Mouse (Mus musculus) thymus, adult 18-20 months (tissue): ENCODE results near the gene D630039A03Rik.
"Not testable (repeated sequence)": the region's sequence is repeated elsewhere in the genome, so short reads cannot be mapped to it uniquely, and the experiment has no call there.

Source experiments
- DNase-seq, 2 experiments: peaks; one replicate each; pipeline ENCODE4 v3.0.0; 2022; ENCODE audit warnings: mixed read lengths in 2 of 2

Gene D630039A03Rik

GRCm38 (mm10) chr4:57924556-57925071 is 8.5 kb upstream of the D630039A03Rik start:
- no peak for DNase-seq

- no peak for DNase-seq
Observed at GRCm38 (mm10) chr4:57922171-57922570, 6.1 kb upstream of the D630039A03Rik start.

DNA sequence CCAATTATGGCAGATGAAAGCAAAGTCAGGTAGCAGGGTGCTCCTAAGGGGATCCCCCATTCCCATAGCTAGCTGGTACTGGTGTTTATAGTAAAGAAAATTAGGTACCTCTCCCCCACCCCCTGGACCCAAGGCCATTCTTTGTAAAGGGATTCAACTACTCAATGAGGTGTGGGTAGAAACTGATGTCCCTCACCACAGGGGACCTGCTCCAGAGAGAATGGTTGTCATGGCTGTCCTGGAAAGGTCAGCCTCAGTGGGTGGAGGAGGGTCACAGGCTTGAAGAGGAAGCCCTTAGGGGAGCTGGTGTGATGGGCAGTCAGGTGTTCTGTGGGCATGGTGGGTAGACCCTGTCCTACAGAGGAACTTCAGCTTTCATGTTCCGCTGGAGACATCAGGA is 4.4 kb upstream of the D630039A03Rik start:
- DNase-seq, result no peak

DNA sequence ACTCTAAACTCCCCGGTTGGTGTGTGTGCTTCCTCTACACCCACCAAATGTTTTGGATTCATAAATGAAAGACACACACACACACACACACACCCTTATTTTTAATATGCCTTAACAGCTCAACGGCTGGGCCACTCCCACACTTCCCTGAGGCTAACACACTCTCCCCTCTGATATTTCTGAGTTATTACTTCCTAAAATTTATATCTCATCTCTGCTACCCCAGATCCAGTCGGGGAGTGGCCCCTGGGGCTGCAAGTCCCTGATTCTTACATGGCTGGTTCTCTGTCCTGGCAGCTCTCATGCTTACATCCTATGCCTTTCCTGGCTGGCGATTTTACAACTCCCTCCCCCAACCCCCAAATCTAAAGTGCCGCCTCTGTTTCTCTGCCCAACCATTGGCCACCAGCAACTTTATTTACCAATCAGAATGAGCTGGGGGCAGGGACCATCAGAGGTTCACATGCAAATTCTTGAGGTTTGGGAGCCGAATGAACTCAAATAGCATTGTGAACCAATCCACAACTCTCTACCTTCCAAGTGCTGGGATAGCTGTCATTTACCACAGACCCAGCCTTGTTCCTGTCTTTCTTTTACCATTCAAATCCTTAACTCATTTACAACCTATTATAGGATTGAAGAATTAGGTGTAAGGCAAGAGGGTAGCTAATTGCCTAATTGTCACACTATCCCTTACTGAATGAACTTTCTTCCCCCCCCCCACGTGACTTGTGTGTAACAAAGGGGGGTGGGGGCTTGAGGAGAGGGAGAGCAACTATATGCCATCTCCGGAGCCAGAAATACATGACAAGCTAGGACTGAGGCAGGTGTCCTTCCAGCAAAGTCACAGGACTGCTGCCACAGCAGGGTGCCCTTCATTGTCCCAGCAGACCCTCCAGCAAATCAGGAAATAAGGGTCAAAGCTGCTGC is 3.7 kb upstream of the D630039A03Rik start:
- no peak for DNase-seq

GRCm38 (mm10) chr4:57916711-57917110 is 614 bp upstream of the D630039A03Rik start:
- no peak for DNase-seq

DNA sequence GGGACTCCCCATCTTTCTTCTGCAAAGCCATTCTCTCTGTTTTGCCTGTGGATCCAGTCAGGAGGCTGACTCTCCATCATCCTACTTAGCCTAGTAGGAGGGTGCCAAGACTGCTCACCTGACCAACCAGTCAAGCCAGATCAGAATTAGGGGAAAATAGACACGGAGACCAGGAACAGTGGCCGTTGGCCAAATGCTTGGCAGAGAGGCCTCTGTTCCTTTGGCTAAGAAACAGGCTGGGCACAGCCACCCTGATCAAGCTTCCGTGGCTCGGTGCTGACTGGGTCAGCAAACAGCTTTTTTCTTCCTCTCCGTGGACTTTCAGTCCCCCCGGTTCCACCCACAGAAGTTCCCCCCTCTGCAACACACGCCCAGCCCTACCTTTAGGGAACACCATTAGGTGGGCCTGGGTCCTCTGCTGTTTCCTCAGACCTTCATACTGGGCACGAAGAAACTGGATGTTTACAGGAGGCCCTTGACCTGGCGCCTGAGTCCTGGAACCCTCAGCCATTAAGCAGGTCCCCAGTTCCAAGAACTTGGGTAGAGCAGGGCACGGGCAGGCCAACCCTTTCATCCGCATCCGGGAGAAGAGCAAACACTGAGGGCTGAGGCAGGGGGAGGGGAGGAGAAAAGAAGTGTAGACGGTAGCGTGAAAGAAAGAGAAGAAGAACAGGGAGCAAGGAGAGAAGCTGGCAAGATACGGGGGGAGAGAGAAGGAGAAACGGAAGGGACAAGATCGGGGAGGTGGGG is 706 bp downstream of the D630039A03Rik start:
- DNase-seq, result no peak

GRCm38 (mm10) chr4:57914193-57915190 is 1.6 kb downstream of the D630039A03Rik start:
- DNase-seq, result no peak

DNA sequence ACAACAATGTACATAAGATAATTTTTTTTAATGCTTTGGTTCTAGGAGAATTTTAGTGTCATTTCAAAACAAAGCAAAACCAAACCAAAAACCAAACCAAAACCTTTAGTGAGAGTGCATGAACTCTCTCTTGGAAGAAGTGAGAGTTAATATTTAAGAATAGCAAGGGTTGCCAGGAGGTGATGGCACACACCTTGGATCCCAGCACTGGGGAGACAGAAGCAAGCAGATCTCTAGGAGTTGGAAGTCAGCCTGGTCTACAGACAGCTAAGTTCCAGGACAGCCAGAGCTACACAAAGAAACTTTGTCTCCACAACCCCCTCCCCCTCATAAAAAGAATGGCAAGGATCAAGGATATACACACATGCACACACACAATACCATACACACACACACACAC is 3.1 kb downstream of the D630039A03Rik start:
- no peak for DNase-seq

DNA sequence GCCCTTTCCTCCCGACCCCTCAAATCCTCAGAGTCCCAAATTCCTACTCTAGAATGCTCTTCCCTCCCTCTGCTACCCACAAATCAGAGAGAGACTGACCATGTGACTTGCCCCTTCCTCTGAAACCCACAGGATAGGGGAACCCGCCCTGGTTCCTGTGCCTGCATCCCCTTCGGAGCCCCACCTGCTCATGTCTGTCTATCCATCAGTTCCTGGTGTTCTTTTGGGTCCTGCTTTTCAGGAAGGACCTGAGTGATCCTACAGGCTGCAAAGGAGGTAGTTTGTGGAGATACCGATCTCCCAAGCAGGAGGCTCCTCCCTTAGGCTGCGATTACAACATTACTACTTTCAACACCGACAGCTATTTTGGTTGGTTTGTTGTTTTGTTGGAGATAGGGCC is 7.2 kb downstream of the D630039A03Rik start:
- no peak for DNase-seq

- no peak for DNase-seq
Observed at GRCm38 (mm10) chr4:57906708-57907107, 9.4 kb downstream of the D630039A03Rik start.

DNA sequence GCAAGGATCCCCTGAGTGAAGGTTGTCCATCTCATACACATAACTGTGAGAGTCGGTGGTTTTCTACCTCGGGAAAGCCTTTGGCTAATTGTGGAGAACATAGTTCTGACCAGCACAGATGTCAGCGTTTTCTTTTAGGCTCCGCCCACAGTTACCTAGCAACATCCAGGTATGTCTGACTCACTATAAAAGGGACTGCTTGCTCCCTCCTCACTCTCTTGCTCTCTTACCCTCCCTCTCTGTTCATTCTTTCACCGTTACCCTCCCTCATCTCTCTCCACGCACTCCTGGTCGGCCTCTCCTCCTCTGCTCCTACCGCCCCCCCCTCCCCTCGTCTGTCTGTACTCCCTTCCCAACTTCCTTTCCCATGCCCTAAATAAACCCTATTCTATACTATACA is 11.5 kb downstream of the D630039A03Rik start:
- DNase-seq, result no peak

DNA sequence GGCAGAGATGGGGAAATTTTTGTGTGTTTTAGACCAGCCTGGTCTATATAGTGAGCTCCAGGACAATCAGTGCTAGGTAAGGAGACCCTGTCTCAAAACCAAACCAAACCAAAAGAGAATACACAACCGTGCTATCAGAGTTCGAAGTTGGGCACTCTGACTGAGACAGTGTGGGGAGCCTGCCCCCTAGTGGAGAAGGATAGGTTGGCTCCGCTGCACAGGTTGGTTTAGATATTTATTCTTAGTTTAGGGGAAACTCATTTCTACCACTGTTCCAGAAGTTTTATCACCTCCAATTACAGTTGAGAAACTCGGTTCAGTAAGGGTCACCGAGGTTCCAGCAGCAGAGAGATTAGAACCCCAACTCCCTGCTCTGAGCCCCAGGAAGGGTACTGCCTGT is 11.9 kb downstream of the D630039A03Rik start:
- peak; percentile 25 to 33 for DNase-seq

DNA sequence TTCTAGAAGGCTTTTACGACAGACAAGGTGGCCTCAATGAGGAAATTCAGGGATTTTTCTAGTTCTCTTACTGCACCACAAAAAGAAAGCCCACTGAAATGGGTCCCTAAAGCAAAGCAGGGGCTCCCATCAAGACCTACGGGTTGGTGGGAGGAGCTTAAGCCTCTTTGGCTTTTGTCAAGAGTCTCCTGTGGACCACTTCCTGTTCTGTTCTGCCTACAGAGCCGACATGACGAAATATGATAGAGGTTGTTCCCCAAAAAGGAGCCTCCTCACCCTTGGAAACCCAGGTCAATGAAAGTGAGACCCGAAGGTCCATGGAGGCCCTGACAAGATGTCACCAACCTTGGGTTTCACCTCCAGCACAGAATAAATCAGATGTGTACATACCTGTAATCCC is 13.5 kb downstream of the D630039A03Rik start:
- no peak for DNase-seq

- peak in 1 of 2 experiments; percentile 21 for DNase-seq
Observed at GRCm38 (mm10) chr4:57901210-57901609, 14.9 kb downstream of the D630039A03Rik start.

DNA sequence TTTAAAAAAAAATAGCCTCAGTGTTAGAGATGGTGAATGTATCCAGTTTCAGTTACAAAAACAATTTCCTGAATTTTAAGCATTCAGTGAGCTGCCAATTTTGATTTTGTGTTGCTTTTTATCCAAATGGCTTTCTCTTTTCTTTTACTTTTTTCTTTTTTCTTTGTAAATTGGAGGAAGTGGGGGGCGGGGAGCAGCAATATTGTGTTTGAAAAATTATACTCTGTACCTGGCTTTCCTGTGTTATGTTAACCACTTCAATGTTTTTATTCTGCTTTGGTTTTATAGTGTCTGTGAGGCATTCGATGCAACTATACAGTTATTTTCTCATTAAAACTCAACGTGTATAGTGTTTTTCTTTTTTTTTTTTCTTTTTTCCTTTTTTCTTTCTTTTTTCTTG is 19.5 kb downstream of the D630039A03Rik start:
- no peak for DNase-seq

DNA sequence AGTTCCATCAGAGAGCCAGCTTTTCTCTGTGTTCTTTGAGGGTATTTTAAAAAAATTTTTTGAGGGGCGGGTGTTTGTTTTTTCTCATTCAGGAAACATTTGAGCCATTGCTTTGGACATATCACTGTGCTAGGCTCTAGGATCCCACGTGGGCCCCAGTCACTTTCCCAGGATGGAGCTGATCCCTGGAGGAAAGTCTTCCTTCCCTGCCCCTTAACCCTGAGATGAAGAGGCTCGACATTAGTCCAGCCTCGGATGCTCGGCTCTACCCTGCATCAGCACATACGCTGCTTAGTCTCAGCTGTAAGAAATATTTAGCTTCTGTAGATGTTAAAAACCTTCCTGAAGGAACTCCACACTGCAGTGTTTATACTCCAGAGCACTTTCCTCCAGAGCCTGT is 20.2 kb downstream of the D630039A03Rik start:
- DNase-seq, result no peak

DNA sequence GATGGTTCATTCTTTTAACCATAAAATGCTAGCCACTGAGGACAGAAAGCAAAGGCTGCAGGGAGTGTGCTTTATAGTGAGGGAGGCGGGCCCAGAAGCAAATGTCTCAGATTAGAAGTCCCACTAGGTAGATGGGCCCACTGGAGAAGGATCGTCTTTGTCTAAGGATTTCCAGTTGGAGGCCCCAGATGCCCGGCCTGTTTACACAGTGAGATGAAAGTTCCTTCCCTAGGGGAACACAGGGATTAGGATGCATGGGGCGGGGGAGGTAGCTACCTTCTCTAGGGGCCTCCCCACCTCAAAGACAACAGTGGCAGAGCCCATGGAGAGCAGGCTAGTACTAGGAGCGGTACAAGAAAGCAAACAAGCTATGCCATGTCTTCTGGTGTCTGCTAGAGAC is 21.0 kb downstream of the D630039A03Rik start:
- DNase-seq, result no peak

- DNase-seq, result no peak
Observed at GRCm38 (mm10) chr4:57892001-57892586, 24.0 kb downstream of the D630039A03Rik start.

- no peak for DNase-seq
Observed at GRCm38 (mm10) chr4:57889773-57890172, 26.3 kb downstream of the D630039A03Rik start.

DNA sequence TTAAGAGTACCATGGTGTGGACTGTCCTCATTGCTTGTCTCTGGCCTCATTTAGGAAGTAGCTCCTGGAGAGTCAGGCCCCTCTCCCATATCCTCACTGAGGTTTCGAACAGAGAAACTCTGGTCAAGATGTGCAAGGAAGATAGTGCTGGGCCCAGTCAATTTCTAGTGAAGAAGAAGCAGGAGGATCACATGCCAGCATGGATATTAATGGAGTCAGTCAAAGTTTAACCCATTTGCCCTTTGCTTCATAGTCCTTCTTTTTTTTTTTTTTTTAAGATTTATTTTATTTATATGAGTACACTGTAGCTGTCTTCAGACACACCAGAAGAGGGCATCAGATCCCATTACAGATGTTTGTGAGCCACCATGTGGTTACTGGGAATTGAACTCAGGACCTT is 27.1 kb downstream of the D630039A03Rik start:
- DNase-seq, result not testable (repeated sequence)

DNA sequence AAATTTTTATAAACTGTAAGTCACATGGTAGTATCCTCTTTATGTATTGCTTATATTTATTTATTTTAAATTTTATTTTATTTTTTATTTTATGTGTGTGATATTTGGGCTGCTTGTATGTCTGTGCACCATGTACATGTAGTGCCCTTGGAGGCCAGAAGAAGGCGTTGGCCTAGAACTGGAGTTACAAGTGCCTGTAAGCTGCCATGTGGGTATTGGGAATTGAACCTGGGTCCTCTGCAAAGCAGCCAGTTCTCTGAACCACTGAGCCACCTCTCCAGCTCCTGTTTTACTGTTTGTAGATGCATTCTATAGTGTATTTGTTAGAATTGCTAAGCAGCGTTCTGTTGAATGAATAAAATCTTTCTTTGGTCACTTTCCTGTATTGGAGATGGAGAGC is 27.9 kb downstream of the D630039A03Rik start:
- no peak for DNase-seq

- DNase-seq, result no peak
Observed at GRCm38 (mm10) chr4:57886888-57887230, 29.2 kb downstream of the D630039A03Rik start.
